Mouse (Mus musculus): ENCODE data around the gene Nkx2-5. TPM values are rescaled to one million over a fixed set of nuclear protein-coding genes. Genes with fewer than 3 reads are reported as not detected.

The Nkx2-5 gene
- total and polyA plus RNA-seq, 3 experiments, result not detected

GRCm38 (mm10) chr17:26844371-26844851 lies 398 bp downstream of the Nkx2-5 start:
- Histone ChIP-seq H3K9ac (ENCODE audit: control insufficient read depth, low read depth, low read length, poor library complexity, severe bottlenecking) (no peak overlapping the region), H3K9me3 (replicated peaks; ENCODE audit: insufficient read depth, low read length) (no peaks in the 10 kb centered on the region), H3K27me3 (ENCODE audit: control insufficient read depth in 1 of 2, insufficient read depth in 2 of 2, low read length in 2 of 2) (peaks cover 0 to 9% of the 10 kb centered on the region in 2 experiments; a peak in 2 of 4 replicates), H3K4me1 (ENCODE audit: control insufficient read depth in 1 of 2, insufficient read depth in 2 of 2, low read length in 2 of 2) (no peaks in the 10 kb centered on the region), H3K27ac (ENCODE audit: control insufficient read depth, low read depth, low read length) (no peak overlapping the region), H3K36me3 (ENCODE audit: control insufficient read depth in 1 of 2, insufficient read depth in 2 of 2, low read length in 2 of 2) (no peaks in the 10 kb centered on the region), H3K4me3 (ENCODE audit: control insufficient read depth in 1 of 2, insufficient read depth in 1 of 2, low read depth in 2 of 2, low read length in 2 of 2) (no peak overlapping the region), H3K79me2 (ENCODE audit: control insufficient read depth, insufficient read depth, low read length, poor library complexity) (no peaks in the 10 kb centered on the region)
- TF ChIP-seq TAL1 (IDR thresholded peaks at IDR 0.05; ENCODE audit: low read length), result no peak
- no peak for TF ChIP-seq KAT2A (conservative IDR thresholded peaks at IDR 0.05; ENCODE audit: low read depth, low read length)
- TF ChIP-seq MEF2A (IDR thresholded peaks at IDR 0.05; ENCODE audit: extremely low read depth, insufficient replicate concordance, low read depth, low read length, poor library complexity, severe bottlenecking), result no peak
- TF ChIP-seq USF2 (IDR thresholded peaks at IDR 0.05; ENCODE audit: borderline replicate concordance in 1 of 2, insufficient read depth in 1 of 2, low read depth in 1 of 2, low read length in 2 of 2), result no peak
- TF ChIP-seq JUND (IDR thresholded peaks at IDR 0.05; ENCODE audit: low read depth, low read length), result no peak
- TF ChIP-seq POLR2AphosphoS5 (IDR thresholded peaks at IDR 0.05; ENCODE audit: borderline replicate concordance, low read depth, low read length), result no peak
- TF ChIP-seq MAFK (IDR thresholded peaks at IDR 0.05; ENCODE audit: borderline replicate concordance, low read depth, low read length), result no peak
- TF ChIP-seq E2F4 (IDR thresholded peaks at IDR 0.05; ENCODE audit: borderline replicate concordance, low read depth, low read length), result no peak
- TF ChIP-seq BHLHE40 (IDR thresholded peaks at IDR 0.05; ENCODE audit: borderline replicate concordance, low read depth, low read length), result no peak
- TF ChIP-seq ELF1 (IDR thresholded peaks at IDR 0.05; ENCODE audit: low read depth, low read length), result no peak
- no peak for TF ChIP-seq ETS1 (IDR thresholded peaks at IDR 0.05; ENCODE audit: low read depth, low read length)
- TF ChIP-seq EP300 (IDR thresholded peaks at IDR 0.05; ENCODE audit: low read depth in 1 of 2, low read length in 2 of 2), result no peak
- no peak for TF ChIP-seq TBP (IDR thresholded peaks at IDR 0.05; ENCODE audit: low read depth, low read length)
- TF ChIP-seq ZKSCAN1 (IDR thresholded peaks at IDR 0.05; ENCODE audit: low read depth, low read length), result no peak
- TF ChIP-seq POLR2AphosphoS2 (IDR thresholded peaks at IDR 0.05; ENCODE audit: low read length), result no peak
- no peak for TF ChIP-seq POLR2A (IDR thresholded peaks at IDR 0.05; ENCODE audit: control insufficient read depth in 1 of 2, insufficient read depth in 1 of 2, low read depth in 1 of 2, low read length in 2 of 2, poor library complexity in 1 of 2)
- TF ChIP-seq SIN3A (IDR thresholded peaks at IDR 0.05; ENCODE audit: low read length), result no peak
- no peak for TF ChIP-seq MYC (IDR thresholded peaks at IDR 0.05; ENCODE audit: low read depth, low read length)
- no peak for TF ChIP-seq GABPA (IDR thresholded peaks at IDR 0.05; ENCODE audit: low read depth, low read length)
- TF ChIP-seq HCFC1 (IDR thresholded peaks at IDR 0.05; ENCODE audit: low read depth, low read length), result no peak
- DNase-seq (ENCODE audit: low read depth, low spot score), result no peak
